Mouse (Mus musculus): ENCODE results near the gene Sergef.

Sergef gene

DNA sequence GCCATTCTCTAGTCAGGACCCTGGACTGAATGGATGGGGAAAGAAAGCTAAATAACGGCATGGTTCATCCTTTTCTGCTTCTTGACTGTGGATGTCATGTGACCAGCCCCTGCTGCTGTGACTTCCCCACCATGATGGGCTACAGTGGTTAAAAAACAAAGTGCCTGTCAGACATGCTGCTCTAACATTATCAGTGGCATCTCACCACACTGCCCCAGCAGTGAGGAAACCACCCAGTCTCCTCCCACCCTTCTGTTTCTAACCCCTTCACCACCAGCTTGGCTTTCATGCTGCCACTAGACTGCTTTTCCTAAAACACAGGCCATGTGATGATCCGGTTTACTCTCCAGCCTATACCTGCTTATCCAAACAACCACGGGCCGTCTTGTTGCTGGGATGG lies 140.0 kb downstream of the Sergef start:
- no peak for DNase-seq (ENCODE audit: low read depth)

DNA sequence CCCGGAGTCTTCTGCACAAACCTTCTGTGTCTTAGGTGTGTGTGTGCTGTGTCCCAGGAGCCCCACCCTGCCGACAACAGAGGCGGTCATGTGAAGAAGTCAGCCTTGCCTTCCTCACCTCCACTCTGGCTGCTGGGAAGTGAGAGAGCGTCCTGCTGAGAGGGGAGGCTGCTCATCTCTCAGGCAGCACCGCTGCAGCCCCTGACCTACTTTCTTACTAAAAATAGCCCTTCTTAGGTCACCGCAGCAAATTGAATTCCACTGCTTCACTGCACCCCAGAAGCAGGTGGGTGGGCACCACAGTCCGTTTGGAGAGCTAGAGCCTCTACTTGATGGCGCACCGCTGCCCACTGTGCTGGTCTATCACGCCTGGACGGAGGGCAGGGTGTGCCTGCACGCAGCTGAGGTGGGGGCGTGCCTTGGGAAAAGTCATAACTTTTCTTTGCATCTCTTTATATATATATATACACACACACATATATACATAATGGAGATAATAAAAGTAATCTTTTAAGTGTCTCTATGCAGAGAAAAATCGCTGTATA lies 147.4 kb downstream of the Sergef start:
- DNase-seq (ENCODE audit: low read depth), result no peak

DNA sequence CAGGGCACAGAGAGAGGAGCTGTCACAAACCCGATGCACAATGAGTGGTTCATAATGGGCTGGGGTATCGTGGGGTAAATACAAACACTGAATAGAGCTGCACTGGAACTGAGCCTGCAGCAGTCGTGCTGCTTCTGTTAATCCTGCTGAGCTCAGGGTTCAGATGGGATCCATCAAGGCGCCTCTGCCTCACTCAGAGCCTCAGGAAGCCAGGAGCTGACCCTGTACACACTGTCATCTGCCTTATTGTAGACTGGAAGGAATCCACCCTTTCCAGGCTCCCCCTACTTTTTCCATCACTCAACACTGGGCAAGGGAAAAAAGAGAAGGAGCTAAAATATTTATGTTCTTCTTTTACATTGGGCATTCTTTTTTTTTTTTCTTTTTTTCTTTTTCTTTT lies 152.3 kb downstream of the Sergef start:
- no peak for DNase-seq (ENCODE audit: low read depth)

DNA sequence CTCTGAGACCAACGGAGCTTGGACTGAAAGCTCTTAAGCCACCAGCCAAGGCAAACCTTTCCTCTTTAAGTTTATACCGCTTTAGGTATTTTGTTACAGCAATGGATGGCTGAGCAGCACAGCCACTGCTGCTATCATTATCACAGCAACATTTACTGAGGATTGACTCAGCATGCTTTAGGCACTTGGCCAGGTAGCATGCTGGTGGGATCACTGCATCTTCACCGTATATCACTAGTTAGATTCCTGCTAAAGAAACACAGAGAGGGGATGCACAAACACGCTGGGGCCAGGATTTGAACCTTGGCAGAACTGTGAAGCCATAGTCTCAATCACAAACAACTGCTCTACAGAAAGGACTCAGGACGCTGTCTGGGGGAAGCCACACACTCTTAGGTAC lies 152.8 kb downstream of the Sergef start:
- no peak for DNase-seq (ENCODE audit: low read depth)

DNA sequence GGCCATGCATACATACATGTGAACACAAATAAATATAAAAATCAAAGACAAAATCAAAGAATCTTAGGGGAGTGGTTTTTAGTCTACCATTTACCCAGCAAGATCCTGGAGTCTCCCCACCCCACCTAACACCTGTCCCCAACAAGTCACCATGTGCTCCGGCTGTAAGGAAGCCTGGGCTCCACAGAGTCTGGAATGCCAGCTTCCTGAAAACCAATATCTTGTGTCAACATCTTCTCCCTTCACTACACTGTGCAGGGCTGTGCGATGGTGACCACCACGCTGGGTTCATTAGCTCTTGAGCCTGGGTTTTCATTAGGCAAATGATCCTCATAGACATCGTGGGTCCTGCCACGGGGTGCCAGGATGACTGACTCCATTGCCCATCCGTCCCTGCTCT lies 155.4 kb downstream of the Sergef start:
- no peak for DNase-seq (ENCODE audit: low read depth)

DNA sequence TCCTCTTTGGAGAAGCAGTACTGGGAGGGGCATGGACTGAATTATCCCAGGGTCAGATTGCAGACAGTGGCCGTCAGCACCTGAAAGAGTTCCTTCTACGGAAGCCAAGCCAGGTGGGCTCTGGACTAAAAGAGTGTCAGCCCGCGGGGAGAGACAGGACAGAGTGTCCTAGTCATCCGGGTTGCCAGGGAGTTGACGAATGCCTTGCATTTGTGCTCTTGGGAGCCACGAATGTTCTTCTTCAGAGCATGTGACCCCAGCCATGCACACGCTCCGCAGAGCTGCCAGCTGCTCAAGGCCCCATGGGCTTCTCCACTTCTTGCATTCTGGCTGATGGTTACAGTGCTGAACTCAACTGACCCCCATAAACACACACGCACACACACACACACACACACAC lies 156.6 kb downstream of the Sergef start:
- DNase-seq (ENCODE audit: low read depth), result no peak

DNA sequence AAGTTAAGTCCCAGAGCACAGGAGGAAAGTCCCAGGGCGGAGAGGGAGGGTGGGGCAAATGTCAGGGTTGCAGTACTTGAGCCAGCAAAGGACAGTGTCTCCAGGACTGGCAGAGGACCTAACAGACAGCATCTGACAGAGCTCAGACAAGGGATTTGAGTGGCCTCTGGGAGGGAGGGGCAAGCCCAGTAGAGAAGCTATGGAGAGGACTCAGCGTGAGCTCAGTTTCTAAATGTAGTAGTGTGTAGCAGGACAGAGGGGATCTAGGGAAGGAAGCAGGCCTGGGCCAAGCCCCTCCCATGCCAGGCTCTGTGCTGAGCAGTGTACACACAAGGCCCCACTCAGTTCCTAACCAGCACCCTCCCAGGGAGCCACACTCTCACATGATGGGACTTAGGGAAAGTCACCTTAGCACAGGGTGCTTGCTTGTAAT lies 157.5 kb downstream of the Sergef start:
- no peak for DNase-seq (ENCODE audit: low read depth)

DNA sequence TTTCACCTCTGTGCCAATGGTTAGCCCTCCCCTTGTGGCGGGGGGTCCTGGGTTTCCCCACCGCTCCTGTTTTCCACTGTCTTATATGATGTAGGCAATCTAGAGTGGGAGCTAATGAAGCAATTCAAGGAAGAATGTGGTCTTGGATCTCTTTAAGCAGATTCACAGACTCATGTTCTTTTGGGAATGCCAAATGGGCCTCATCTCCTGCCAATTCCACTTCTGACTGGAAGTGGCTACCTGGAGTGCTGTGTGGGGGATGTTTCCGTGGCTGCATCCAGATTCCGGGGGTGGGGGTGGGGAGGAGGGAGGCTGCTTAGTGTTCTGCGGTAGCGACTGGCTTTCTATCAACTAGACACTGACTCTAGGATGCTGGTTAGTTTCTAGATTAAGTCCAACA lies 159.8 kb downstream of the Sergef start:
- DNase-seq (ENCODE audit: low read depth), result no peak

DNA sequence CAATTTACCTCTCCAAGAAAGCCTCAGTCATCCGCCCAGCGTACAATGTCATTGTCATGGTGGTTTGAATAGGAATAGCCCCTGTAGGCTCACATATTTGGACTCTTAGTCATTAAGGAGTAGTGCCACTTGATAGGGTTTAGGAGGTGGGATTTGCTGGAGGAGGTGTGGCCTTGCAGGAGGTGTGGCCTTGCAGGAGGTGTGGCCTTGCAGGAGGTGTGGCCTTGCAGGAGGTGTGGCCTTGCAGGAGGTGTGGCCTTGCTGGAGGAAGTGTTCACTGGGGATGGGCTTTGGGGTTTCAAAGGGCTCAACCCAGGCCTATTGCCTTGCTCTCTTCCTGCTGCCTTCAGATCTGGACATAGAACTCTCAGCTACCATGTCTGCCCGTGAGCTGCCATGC lies 162.2 kb downstream of the Sergef start:
- no peak for DNase-seq (ENCODE audit: low read depth)

DNA sequence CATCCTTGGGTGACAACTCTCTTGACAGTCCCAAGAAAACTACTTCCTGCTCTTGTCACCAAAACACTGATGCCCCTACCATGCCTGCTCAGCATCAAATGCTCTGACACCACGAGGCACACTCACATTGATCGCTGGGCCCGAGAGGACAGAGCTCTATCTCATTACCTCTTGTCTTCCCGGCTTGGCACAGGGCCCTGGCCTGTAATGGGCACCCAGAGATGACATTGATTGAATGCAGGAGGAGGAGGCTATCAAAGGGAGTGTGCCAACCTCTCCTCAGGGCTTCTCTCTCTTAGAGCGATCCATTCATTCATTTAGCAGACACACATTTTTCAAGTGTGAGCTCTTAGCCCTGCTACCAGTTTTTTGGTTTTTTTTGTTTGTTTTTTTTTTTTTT lies 164.1 kb downstream of the Sergef start:
- DNase-seq (ENCODE audit: low read depth), result no peak

DNA sequence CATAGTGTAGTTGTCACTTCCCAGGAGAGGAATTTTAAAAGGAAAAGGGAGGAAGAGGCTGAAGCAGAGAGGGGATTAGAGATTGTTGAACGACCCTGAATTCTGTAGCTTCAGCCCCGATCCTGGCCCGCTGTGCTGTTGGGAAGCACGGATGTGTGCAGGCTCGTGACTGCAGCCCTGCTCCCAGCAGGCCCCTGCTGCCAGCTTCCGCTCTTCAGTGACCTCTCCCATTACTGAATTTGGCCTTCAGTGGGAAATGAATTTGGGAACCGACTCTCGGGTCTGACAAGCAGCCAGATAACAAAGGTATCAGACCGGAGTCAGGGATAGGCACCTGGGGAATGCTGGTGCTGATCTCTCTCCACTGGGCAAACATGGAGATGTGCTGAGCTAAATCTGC lies 166.5 kb downstream of the Sergef start:
- no peak for DNase-seq (ENCODE audit: low read depth)

DNA sequence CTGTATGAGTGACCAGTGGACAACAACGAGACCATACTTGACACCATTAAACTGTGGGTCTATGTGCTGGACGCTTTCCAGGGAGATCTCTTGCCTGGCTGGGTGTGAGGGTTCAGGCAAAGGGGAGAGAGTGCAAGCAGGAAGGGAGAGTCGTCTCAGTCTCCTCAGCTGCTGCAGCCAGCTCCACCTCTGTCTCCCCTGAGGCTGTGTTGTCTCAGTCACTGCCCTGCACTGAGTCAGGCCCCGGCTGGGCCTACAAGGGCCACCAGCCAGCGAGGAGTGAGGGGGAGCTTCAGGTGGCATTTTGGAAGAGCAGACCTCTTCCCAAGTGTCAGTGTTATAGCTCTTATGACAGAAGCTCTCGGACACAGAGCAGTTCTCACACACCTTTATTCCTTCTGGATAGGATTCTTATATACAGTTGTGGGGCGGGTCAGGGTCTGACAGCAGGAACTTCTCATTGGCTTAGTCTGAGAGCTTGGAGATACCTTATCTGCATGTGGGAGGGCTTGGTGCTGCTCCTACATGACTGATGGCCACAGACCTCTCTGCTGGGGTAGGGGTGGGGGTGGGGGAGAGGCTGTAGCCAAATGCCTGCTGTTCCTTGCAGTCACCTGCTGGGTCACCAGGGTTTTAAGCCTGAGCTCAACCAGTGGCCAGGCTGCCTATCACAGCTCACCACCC lies 168.4 kb downstream of the Sergef start:
- DNase-seq (ENCODE audit: low read depth), result no peak

DNA sequence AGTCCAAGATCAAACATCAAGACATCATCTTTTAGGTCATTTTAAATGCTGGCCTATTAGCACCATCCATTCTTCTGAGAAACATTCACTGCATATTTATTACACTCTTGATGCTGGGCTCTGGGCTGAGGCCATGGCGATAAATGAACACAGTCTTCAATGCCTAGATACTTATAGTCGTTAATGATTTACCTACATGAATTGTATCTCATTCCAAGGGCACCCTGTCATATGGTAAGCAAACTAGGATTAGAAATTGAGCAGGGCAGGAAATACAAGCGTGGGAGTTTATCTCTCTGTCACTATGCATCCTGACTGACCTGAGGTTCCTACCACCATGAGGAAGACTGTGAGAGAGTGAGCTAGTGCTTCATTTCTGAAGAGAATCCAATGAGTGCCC lies 170.1 kb downstream of the Sergef start:
- no peak for DNase-seq (ENCODE audit: low read depth)

DNA sequence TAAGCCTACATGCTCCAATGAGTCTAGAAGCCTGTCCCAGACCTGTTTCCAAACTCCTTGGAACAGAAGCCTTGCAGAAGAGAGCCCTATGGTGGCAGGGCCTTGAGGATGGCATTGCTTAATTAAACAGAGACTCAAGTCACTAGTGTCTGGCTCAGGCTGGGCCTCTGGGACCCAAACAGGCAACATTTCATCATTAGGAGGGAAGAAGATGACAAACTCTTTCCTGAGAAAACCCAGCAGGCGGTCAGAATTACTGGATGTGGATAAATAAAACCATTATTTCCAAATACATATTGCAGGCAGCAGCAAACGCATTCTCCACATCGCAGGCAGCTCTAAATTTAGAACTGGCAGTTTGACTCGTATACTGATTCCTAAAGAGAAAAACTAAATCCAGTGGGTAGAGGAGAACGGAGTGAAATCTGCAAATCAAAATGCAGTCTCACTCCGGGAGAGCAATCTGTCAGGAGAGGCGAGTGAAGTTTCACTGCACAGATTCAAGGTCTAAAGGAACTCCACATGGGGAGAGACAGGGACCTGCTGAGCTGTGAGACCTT lies 173.1 kb downstream of the Sergef start:
- no peak for DNase-seq (ENCODE audit: low read depth)

DNA sequence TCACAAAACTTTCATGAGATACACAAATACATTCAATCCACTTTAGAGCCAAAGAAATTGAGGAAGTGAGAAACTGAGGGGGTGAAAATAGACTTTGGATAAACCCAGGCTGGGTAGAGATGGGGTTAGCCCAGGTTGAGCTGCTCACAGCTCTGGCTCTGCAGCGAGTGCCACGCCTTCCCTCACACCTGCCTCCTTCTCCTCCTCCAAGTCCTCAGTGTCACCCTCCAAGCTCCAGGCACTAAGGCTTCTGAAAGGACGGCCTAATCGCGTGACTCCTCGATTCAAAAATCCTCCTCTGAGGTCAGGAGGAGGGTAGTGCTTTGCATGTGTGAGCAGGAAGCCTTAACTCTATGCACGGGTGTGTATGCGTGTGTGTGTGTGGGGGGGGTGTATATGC lies 176.5 kb downstream of the Sergef start:
- DNase-seq (ENCODE audit: low read depth), result no peak

DNA sequence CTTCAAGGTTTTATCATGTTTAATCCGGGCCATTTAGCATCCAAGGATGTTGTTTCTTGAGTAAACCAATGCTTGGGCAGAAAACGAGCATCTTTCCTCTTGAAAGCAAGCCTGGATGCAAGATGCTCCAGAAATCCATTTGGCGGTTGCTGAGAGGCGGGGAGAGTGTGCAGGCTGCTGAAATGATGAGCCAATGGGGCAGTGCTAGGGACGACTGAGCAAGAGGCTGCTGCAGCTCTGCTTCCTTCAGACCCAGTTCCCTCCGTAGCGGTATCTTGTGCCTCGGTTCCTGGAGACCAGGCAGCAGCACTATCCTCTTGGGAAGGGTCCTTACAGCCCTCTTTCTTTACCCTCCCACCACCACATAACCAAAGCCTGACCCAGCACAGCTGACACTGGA lies 177.3 kb downstream of the Sergef start:
- DNase-seq (ENCODE audit: low read depth), result no peak

DNA sequence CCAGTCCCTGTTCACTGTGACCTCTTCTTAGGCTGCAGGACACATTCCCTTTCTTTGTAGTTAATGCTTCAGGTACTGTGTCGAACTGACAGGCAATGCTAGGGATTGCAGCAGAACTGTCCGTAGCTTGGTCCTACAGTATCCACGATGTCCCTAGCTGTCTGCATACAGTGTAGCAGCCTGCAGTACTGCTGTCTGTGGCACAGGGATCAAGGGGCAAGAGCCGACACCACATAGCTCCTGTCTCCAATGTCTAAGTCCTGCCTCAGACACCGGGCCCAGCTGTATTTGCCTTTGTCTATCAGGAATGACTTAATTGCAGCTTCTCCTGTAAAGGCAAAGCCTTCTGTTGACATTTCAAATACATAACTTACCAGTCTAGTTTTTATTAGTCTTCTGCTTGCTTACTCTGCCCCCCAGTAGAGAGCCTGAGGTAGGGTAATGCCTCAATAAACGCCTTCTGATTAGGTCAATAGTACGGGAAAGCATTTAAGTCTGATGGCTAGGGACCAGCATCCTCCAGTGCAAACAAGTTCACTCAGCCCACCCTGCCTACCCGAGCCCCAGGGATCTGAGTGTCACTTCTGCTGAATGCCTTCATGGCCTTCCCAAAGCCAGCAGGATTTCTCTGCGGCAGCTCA lies 179.9 kb downstream of the Sergef start:
- DNase-seq (ENCODE audit: low read depth), result no peak

DNA sequence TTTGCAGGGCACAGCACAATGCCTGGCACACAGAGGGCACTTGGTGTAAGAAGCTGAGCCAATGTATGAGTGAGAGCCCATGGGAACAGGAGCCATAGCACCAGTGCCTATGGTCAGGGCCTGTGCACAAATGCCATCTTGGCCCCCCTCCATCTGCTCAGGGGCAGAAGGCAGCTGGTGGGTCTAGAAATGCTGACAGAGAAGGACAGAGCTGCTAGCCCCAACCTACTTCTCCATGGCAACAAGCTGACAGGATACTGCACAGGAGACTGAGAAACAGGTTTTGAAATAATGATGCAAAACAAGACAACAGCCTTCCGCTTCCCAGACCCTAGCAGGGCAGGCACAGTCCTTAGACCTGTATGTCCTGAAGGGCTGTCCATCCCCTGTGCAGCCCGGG lies 180.4 kb downstream of the Sergef start:
- no peak for DNase-seq (ENCODE audit: low read depth)

DNA sequence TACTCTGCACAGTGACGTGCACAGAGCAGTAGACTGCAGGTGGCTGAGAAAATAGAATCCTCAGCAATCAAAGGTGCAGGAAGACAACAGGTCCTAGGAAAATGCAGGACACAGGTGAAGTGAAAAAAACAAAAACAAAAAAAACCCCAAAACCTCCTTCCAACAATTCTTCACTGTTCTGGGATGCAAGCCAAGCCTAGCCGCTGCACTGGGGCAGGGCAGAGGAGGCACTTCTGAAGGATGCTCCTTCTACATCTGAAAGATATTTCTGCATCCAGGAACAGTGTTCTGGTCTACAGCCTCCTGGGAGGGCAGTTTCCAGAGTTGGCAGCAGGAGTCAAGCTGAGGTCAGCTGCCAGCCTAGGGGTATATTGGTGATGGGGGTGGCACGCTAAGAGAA lies 181.7 kb downstream of the Sergef start:
- no peak for DNase-seq (ENCODE audit: low read depth)

DNA sequence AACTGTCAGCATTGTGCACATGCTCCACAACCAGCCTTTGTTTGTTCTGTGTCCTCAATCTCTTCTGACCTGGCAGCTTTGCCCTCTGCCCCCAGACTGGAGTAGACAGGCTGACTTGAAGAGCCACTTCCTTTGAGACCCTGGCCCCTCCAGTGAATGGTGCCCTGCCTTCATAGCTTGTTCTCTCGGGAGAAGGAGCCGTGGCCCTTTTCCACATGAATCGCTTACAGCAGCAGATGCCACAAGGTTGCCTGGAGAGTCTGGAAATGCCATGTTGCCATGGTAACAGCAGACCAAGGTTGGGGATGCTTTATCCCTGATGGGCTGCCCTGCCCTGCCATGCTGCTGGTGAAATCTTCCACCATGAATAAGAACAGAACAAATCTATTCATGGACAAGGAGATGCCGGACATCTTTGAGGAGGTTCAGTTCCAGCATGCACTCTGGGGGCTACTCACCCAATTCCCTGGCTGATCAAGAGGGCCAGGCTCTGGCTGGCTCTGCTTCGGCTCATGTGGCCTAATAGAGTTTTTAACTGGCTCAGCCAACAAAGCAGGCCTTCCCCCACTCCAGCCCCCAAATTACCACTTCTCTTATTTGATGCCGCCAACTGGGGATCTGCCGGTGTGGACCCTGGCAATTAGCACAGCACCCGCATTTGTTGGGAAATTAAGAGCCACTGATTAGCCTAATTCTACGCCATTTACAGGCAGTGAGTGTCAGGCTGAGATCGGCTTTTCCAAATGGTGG lies 185.5 kb downstream of the Sergef start:
- no peak for DNase-seq (ENCODE audit: low read depth)

DNA sequence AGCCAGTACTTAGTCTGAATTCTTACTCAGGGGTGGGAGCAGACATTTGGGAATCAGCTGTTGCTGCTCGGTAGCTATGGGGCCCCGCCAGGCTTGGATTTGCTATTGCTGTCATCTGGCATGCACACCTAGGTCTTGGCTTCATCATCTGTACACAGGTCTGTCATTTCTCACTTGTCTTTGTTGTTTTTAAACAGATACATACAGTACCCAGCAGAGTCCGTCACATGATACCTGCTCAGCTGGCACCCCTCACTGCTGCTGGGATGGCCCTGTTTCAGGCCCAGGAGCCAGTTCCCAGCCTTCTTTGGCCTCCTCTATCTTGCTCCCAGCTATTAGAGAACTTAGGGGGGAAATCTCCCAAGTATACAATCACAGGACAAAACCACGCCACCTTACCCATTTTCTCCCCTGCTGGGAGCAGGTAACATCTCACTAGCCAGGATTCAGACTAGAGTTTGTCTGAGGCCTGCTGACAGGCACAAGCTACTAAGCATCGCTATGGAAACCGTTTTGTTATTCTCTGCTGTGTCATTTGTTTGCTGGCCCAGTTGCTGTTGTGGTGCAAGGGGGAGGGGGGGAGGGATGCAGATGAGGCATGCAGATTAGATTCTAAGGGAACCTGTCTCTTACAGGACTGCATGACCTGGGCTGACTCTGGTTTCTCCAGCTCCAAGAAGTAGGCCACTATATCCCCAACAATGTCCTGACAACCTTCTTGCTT lies 190.5 kb downstream of the Sergef start:
- no peak for DNase-seq (ENCODE audit: low read depth)

DNA sequence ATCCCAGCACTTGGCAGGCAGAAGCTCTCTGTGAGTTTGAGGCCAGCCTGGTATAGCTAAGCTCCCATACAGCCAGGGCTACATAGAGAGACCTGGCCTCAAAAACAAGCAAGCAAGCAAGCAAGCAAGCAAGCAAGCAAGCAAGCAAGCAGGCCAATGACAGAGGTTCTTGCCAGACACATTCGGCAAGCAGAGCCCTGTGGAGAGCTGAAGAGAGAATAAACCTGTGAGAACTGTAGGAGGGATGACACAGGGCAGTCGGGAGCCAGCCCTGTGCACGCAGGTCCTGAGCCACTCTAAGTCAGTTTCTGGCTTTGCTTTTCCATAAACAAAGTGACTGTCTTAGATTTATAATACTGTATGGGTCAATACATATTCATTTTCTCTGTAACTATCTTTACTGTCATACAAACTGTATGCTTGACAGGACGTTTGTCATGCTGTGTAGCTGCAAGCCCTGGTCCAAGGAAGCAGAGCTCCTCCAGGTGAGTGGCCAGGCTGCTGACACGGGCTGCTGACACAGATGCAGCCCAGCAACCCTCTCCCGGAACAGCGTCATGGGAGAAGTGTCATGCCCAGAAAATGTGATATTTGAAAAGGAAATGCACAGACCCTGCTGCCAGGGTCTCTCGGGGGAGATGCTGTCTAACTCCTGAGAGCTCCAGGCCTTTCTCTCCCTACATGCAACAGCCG lies 192.0 kb downstream of the Sergef start:
- DNase-seq (ENCODE audit: low read depth), result no peak
